Mouse (Mus musculus): ENCODE results near the gene Cox15. TPM values are rescaled to one million over a fixed set of nuclear protein-coding genes. Genes with fewer than 3 reads are reported as not detected.

Gene Cox15
- polyA plus RNA-seq, 1 experiment from 2014 or later = 7.6 TPM

GRCm38 (mm10) chr19:43729296-43730036 lies 23.3 kb downstream of the Cox15 start:
- H3K4me2 ChIP-seq (replicated peaks; ENCODE audit: low read depth, low read length) = peak overlapping the region; percentile 33
- WGBS = 40% methylated on average over 22 of the region's 22 CpGs
- H3K27me3 ChIP-seq (ENCODE audit: control insufficient read depth, insufficient read depth, low read length) = no peaks in the 10 kb centered on the region
- H3K9ac ChIP-seq (replicated peaks; ENCODE audit: low read depth, low read length) = no peak overlapping the region
- no peak for ATAC-seq (ENCODE audit: insufficient number of reproducible peaks, insufficient read depth, low FRiP score, low read depth)
- no peaks in the 10 kb centered on the region for H3K4me1 ChIP-seq (ENCODE audit: control insufficient read depth, insufficient read depth, low read length)
- peaks cover 27% of the 10 kb centered on the region for H3K36me3 ChIP-seq (ENCODE audit: control insufficient read depth, insufficient read depth, low read length)
- H3K27ac ChIP-seq (ENCODE audit: low read length) = peak overlapping the region; percentile 39
- no peaks in the 10 kb centered on the region for H3K9me3 ChIP-seq (ENCODE audit: control insufficient read depth, low read depth, low read length)
- peak overlapping the region; percentile 12; the same call in 1 of the 2 replicates for H3K4me3 ChIP-seq (ENCODE audit: low read depth, low read length)

DNA sequence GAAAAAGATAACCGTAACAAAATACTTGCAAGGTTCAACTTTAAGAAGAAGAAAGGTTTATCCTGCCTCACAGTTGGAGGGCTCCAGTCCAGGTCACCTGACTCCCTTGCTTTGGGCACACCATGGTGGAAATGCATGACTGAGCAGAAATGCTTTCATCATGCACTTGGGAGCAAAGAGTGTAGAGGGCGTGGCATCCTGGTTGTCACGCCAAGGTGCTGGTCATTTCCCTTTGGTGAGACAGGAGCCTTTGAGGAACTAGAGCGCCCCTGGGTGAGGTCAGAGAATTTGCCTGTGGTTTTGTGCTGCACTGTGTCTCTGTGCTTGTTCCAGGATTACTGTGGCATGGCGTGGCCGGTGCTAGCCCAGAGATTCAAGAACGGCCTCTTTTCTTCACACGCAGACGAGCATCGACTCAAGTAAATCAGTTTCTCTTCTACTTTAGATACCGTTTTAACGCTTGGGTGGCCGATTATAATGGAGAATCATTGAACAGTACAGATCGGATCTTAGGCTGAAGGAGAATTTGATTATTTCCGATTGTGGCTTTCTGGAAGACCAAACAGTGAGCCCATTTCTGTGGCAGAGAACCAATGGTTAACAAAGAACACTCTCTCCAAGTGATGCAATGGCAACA lies 26.2 kb downstream of the Cox15 start:
- no peaks in the 10 kb centered on the region for H3K27me3 ChIP-seq (ENCODE audit: control insufficient read depth, insufficient read depth, low read length)
- no peak for ATAC-seq (ENCODE audit: insufficient number of reproducible peaks, insufficient read depth, low FRiP score, low read depth)
- H3K27ac ChIP-seq (ENCODE audit: low read length) = no peak overlapping the region
- peaks cover 32% of the 10 kb centered on the region for H3K36me3 ChIP-seq (ENCODE audit: control insufficient read depth, insufficient read depth, low read length)
- no peaks in the 10 kb centered on the region for H3K9me3 ChIP-seq (ENCODE audit: control insufficient read depth, low read depth, low read length)
- no peak overlapping the region for H3K4me2 ChIP-seq (replicated peaks; ENCODE audit: low read depth, low read length)
- 91% methylated on average over 15 of the region's 15 CpGs for WGBS
- H3K4me1 ChIP-seq (ENCODE audit: control insufficient read depth, insufficient read depth, low read length) = no peaks in the 10 kb centered on the region
- no peak overlapping the region for H3K9ac ChIP-seq (replicated peaks; ENCODE audit: low read depth, low read length)
- no peak overlapping the region for H3K4me3 ChIP-seq (ENCODE audit: low read depth, low read length)

- Histone ChIP-seq H3K36me3 (ENCODE audit: control insufficient read depth, insufficient read depth, low read length) (peaks cover 37% of the 10 kb centered on the region), H3K9me3 (ENCODE audit: control insufficient read depth, low read depth, low read length) (no peaks in the 10 kb centered on the region), H3K27ac (ENCODE audit: low read length) (no peak overlapping the region), H3K4me1 (ENCODE audit: control insufficient read depth, insufficient read depth, low read length) (no peaks in the 10 kb centered on the region), H3K9ac (replicated peaks; ENCODE audit: low read depth, low read length) (no peak overlapping the region), H3K4me3 (ENCODE audit: low read depth, low read length) (no peak overlapping the region), H3K27me3 (ENCODE audit: control insufficient read depth, insufficient read depth, low read length) (no peaks in the 10 kb centered on the region), H3K4me2 (replicated peaks; ENCODE audit: low read depth, low read length) (no peak overlapping the region)
- ATAC-seq (ENCODE audit: insufficient number of reproducible peaks, insufficient read depth, low FRiP score, low read depth) = no peak
- WGBS = 84% methylated on average over 7 of the region's 7 CpGs
These were observed 28.0 kb downstream of the Cox15 start for GRCm38 (mm10) chr19:43724821-43725220.

GRCm38 (mm10) chr19:43724194-43724593 lies 28.6 kb downstream of the Cox15 start:
- Histone ChIP-seq H3K27me3 (ENCODE audit: control insufficient read depth, insufficient read depth, low read length) (no peaks in the 10 kb centered on the region), H3K9ac (replicated peaks; ENCODE audit: low read depth, low read length) (no peak overlapping the region), H3K9me3 (ENCODE audit: control insufficient read depth, low read depth, low read length) (no peaks in the 10 kb centered on the region), H3K4me1 (ENCODE audit: control insufficient read depth, insufficient read depth, low read length) (no peaks in the 10 kb centered on the region), H3K36me3 (ENCODE audit: control insufficient read depth, insufficient read depth, low read length) (peaks cover 35% of the 10 kb centered on the region), H3K4me3 (ENCODE audit: low read depth, low read length) (no peak overlapping the region), H3K27ac (ENCODE audit: low read length) (no peak overlapping the region), H3K4me2 (replicated peaks; ENCODE audit: low read depth, low read length) (no peak overlapping the region)
- WGBS = 93% methylated on average over 20 of the region's 20 CpGs
- no peak for ATAC-seq (ENCODE audit: insufficient number of reproducible peaks, insufficient read depth, low FRiP score, low read depth)

DNA sequence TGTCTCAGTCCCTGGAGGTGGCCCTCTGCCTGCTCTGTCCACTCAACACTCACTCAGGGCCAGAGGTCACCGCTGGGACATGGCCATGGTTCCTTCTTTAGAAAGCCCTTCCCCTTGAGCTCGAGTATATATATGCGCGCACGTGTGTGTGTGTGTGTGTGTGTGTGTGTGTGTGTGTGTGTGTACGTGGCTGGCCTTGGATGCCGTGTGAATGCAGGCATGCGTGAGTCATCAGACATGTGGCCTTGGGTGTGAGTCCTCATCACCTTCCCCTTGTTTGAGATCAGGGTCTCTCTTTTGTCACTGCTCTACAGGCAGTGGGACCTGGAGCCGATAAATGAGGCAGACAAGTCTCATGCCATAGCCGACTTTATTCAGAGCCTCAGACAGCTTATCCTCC lies 29.3 kb downstream of the Cox15 start:
- WGBS = 69% methylated on average over 10 of the region's 10 CpGs
- H3K36me3 ChIP-seq (ENCODE audit: control insufficient read depth, insufficient read depth, low read length) = peaks cover 30% of the 10 kb centered on the region
- H3K27ac ChIP-seq (ENCODE audit: low read length) = no peak overlapping the region
- no peaks in the 10 kb centered on the region for H3K27me3 ChIP-seq (ENCODE audit: control insufficient read depth, insufficient read depth, low read length)
- no peaks in the 10 kb centered on the region for H3K9me3 ChIP-seq (ENCODE audit: control insufficient read depth, low read depth, low read length)
- no peak overlapping the region for H3K4me3 ChIP-seq (ENCODE audit: low read depth, low read length)
- H3K9ac ChIP-seq (replicated peaks; ENCODE audit: low read depth, low read length) = no peak overlapping the region
- no peaks in the 10 kb centered on the region for H3K4me1 ChIP-seq (ENCODE audit: control insufficient read depth, insufficient read depth, low read length)
- ATAC-seq (ENCODE audit: insufficient number of reproducible peaks, insufficient read depth, low FRiP score, low read depth) = no peak
- no peak overlapping the region for H3K4me2 ChIP-seq (replicated peaks; ENCODE audit: low read depth, low read length)

DNA sequence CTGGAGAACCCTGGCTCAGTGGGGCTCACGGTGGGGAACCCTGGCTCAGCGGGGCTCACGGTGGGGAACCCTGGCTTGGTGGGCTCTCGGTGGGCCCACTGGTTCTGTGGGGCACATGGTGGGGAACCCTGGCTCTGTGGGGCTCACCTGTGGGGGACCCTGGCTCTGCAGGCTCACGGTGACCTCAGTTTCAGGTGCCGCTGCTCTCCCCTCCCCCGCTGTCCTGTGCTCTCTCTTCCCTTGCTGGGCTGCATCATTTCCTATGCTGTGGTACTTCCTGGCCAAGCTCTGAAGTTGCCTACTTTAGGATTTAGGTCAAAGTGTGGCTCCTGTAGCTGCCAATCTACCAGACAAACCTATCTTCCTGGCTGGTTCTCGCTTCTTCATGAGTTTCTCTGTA lies 29.9 kb downstream of the Cox15 start:
- no peak overlapping the region for H3K4me2 ChIP-seq (replicated peaks; ENCODE audit: low read depth, low read length)
- H3K9me3 ChIP-seq (ENCODE audit: control insufficient read depth, low read depth, low read length) = no peaks in the 10 kb centered on the region
- H3K27ac ChIP-seq (ENCODE audit: low read length) = no peak overlapping the region
- H3K4me3 ChIP-seq (ENCODE audit: low read depth, low read length) = no peak overlapping the region
- H3K9ac ChIP-seq (replicated peaks; ENCODE audit: low read depth, low read length) = no peak overlapping the region
- H3K27me3 ChIP-seq (ENCODE audit: control insufficient read depth, insufficient read depth, low read length) = no peaks in the 10 kb centered on the region
- H3K36me3 ChIP-seq (ENCODE audit: control insufficient read depth, insufficient read depth, low read length) = peaks cover 30% of the 10 kb centered on the region
- WGBS = 76% methylated on average over 8 of the region's 8 CpGs
- H3K4me1 ChIP-seq (ENCODE audit: control insufficient read depth, insufficient read depth, low read length) = no peaks in the 10 kb centered on the region
- no peak for ATAC-seq (ENCODE audit: insufficient number of reproducible peaks, insufficient read depth, low FRiP score, low read depth)

- H3K4me1 ChIP-seq (ENCODE audit: control insufficient read depth, insufficient read depth, low read length) = no peaks in the 10 kb centered on the region
- H3K4me2 ChIP-seq (replicated peaks; ENCODE audit: low read depth, low read length) = no peak overlapping the region
- H3K27ac ChIP-seq (ENCODE audit: low read length) = no peak overlapping the region
- peaks cover 13% of the 10 kb centered on the region for H3K36me3 ChIP-seq (ENCODE audit: control insufficient read depth, insufficient read depth, low read length)
- no peaks in the 10 kb centered on the region for H3K9me3 ChIP-seq (ENCODE audit: control insufficient read depth, low read depth, low read length)
- H3K9ac ChIP-seq (replicated peaks; ENCODE audit: low read depth, low read length) = no peak overlapping the region
- WGBS = 94% methylated on average over 11 of the region's 11 CpGs
- no peak overlapping the region for H3K4me3 ChIP-seq (ENCODE audit: low read depth, low read length)
- no peaks in the 10 kb centered on the region for H3K27me3 ChIP-seq (ENCODE audit: control insufficient read depth, insufficient read depth, low read length)
- ATAC-seq (ENCODE audit: insufficient number of reproducible peaks, insufficient read depth, low FRiP score, low read depth) = no peak
These were observed 32.7 kb downstream of the Cox15 start for GRCm38 (mm10) chr19:43720061-43720460.

DNA sequence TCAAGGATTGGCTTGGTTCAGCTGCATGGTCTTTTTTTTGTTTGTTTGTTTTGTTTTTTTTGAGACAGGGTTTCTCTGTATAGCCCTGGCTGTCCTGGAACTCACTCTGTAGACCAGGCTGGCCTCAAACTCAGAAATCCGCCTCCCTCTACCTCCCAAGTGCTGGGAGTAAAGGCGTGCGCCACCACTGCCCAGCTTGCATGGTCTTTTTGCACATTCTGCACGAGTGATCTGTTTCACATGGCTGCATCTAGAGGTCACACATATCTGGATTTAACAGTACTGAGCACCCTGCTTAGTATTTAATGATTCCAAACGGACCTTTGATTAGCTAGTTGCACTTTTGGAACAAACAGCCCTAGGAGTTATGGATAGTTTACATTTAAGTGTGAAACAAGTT lies 40.8 kb downstream of the Cox15 start:
- no peaks in the 10 kb centered on the region for H3K9me3 ChIP-seq (ENCODE audit: control insufficient read depth, low read depth, low read length)
- WGBS = 80% methylated on average over 5 of the region's 5 CpGs
- no peak overlapping the region for H3K4me2 ChIP-seq (replicated peaks; ENCODE audit: low read depth, low read length)
- H3K36me3 ChIP-seq (ENCODE audit: control insufficient read depth, insufficient read depth, low read length) = peaks cover 4% of the 10 kb centered on the region; the same call in 1 of the 2 replicates
- H3K27me3 ChIP-seq (ENCODE audit: control insufficient read depth, insufficient read depth, low read length) = no peaks in the 10 kb centered on the region
- H3K9ac ChIP-seq (replicated peaks; ENCODE audit: low read depth, low read length) = no peak overlapping the region
- no peak overlapping the region for H3K4me3 ChIP-seq (ENCODE audit: low read depth, low read length)
- H3K4me1 ChIP-seq (ENCODE audit: control insufficient read depth, insufficient read depth, low read length) = no peaks in the 10 kb centered on the region
- ATAC-seq (ENCODE audit: insufficient number of reproducible peaks, insufficient read depth, low FRiP score, low read depth) = no peak
- no peak overlapping the region for H3K27ac ChIP-seq (ENCODE audit: low read length)

Data from stomach, embryonic 14.5 days (tissue).